Mouse (Mus musculus) duodenum, adult 2 months (tissue): ENCODE data around the gene Fbrsl1. TPM values are rescaled to one million over a fixed set of nuclear protein-coding genes. Genes with fewer than 3 reads are reported as not detected.

Experiments
- polyA plus RNA-seq: library from polyadenylated mRNA; depleted of rRNA; stranded (reverse); fragments of >200 nt; gene quantifications from 2 replicates; pipeline ENCODE4 v1.2.3, GENCODE M21; 2012; ENCODE audit warnings: low replicate concordance; rRNA removed

Gene Fbrsl1
- 120 and 170 TPM in 2 replicates for polyA plus RNA-seq

DNA sequence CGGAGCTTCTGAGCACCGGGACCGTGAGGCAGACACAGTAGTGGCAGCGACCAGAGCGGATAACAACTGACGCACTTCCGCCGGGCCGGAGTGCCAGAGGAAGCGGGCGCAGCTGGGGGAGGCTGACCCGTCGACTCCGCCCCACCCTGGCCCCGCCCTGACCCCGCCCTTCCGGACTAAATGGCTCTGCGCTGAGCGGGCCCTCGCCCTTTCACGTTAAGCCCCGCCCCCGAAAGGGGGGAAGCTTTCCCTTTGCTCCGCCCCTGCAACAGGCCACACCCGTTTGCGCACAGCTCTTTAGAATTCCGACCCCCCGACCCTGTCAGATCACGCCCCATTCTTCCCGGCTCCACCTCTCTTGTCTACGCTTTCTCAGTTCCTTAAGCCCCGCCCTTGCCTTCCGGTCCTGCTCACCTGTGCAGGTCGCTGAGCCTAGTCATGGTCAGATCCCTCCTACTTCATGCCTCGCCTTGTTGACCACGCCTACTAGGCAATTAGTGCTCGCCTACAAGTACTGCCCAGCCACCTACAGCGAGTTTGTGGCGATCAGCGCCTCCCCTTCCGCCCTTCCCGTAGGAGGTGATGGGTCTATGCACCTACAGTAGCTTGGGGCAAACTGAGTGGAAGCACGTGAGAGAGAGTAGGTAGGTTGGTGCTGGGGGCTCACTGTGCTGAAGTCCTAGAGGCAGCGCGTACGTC is at the start of gene Fbrsl1:
Gene Fbrsl1, minus strand, starts transcription at position 68 of the 699 bp plus-strand sequence.

DNA sequence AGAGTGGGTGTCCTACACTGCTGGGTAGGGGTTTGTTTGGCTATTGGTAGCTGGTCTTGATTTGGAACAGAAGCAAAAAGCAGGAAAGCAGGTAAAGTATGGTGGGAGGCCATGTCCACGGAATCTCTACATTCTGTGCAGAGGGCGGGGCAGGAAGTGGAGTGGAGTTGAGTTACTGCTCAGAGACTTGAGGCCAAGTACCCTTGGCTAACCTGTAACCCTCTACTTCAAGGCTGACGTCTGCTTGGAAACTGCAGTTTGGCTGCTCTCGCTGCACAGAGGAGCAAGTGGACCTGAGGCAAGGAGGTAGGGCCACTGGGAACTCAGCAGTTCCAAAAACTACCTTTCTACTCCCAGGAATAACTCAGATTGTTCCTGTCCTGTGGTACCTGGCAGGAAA is 103.8 kb downstream of the Fbrsl1 start, which contains the start of gene Lrcol1:
Gene Lrcol1, plus strand, starts transcription at position 207 of the 400 bp plus-strand sequence.

DNA sequence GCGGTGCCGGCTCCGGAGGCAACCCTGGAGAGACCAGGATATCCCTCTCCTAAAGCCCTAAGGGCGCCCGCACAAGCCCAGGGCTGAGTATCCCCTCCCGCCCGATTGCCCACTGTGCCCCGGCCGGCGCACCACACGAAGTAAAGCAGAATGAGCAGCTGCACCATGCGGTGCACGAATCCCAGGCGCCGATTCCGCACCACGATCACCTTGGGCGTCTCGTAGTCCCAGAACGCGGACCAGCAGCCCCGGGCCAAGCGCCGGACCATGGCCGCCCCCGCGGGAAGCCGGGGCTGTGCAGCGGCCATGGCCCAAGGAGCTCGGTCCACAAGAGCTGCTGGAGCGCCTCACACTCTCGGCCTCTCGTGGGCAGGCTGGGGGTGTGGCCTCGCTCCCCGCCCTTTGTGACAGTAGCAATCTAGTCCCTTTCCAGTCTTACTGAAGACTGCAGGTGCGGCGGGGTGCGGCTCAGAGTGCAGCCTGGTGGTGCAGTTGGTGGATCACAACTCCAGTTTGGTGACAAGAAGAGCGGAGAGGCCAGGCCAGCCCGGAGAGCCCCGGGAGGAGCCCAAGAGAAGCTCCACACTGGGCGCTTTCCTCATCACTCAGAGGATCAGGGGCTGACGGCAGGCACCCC is 105.5 kb downstream of the Fbrsl1 start, which contains the start of gene P2rx2:
Gene P2rx2, minus strand, starts transcription at position 565 of the 637 bp plus-strand sequence.

Other genes with a start within 250 kb of the Fbrsl1 start
- gene Ankle2, start 217.5 kb downstream of the Fbrsl1 start, polyA plus RNA-seq: 3.4 and 3.5 TPM in 2 replicates
- 7.1 and 11.3 TPM in 2 replicates for gene Pgam5, start 178.6 kb downstream of the Fbrsl1 start, polyA plus RNA-seq
- 8.1 and 8.5 TPM in 2 replicates for gene Pxmp2, start 162.3 kb downstream of the Fbrsl1 start, polyA plus RNA-seq
- 2.5 and 4.8 TPM in 2 replicates for gene Pole, start 162.2 kb downstream of the Fbrsl1 start, polyA plus RNA-seq
- gene P2rx2, start 105.3 kb downstream of the Fbrsl1 start, polyA plus RNA-seq: 1.9 and 4.0 TPM in 2 replicates
- gene Lrcol1, start 103.8 kb downstream of the Fbrsl1 start, polyA plus RNA-seq: not detected in 2 replicates
- gene Galnt9, start 95.9 kb upstream of the Fbrsl1 start, polyA plus RNA-seq: 0.09 and 0.23 TPM in 2 replicates
- 38.3 and 50.4 TPM in 2 replicates for gene Noc4l, start 204.9 kb upstream of the Fbrsl1 start, polyA plus RNA-seq
- gene Ddx51, start 204.9 kb upstream of the Fbrsl1 start, polyA plus RNA-seq: 2.8 and 9.6 TPM in 2 replicates